Mouse (Mus musculus) embryonic facial prominence, embryonic 11.5 days (tissue): Measurements from ENCODE around the gene 1110004F10Rik. TPM values are rescaled to one million over a fixed set of nuclear protein-coding genes. Genes with fewer than 3 reads are reported as not detected.
"Not testable (repeated sequence)": the region's sequence is repeated elsewhere in the genome, so short reads cannot be mapped to it uniquely, and the experiment has no call there.

ENCODE experiments used
- ATAC-seq: fragments of 200-750 bp; cut with Nextera tagmentation; replicated peaks from 2 replicates; pipeline ENCODE4 v1.8.0; 2017; ENCODE audit warnings: low read depth; ENCODE audit not compliant: insufficient number of reproducible peaks, low FRiP score, low TSS enrichment
- DNase-seq: peaks from one replicate; pipeline ENCODE4 v3.0.0-alpha.2; 2015; ENCODE audit warnings: low spot score
- H3K27ac ChIP-seq: fragments of 300-500 bp; sonication (generic); replicated peaks from 2 replicates; pipeline ENCODE4 v1.5.1; 2014; ENCODE audit warnings: mild to moderate bottlenecking, low read depth, low read length, control low read depth
- H3K27me3 ChIP-seq: fragments of 300-500 bp; sonication (generic); 2 replicates; pipeline ENCODE4 v1.6.1; 2014; ENCODE audit warnings: mild to moderate bottlenecking, low read length, moderate library complexity, mixed read lengths; ENCODE audit not compliant: control insufficient read depth, insufficient read depth
- H3K36me3 ChIP-seq: fragments of 300-500 bp; sonication (generic); replicated peaks from 2 replicates; pipeline ENCODE4 v1.6.1; 2014; ENCODE audit warnings: low read depth, mild to moderate bottlenecking, low read length, moderate library complexity, mixed read lengths; ENCODE audit not compliant: control insufficient read depth, insufficient read depth
- H3K4me1 ChIP-seq: fragments of 300-500 bp; sonication (generic); 2 replicates; pipeline ENCODE4 v1.6.1; 2014; ENCODE audit warnings: low read length, mixed read lengths; ENCODE audit not compliant: control insufficient read depth, insufficient read depth
- H3K4me2 ChIP-seq: fragments of 300-500 bp; sonication (generic); 2 replicates; pipeline ENCODE4 v1.6.1; 2014; ENCODE audit warnings: low read depth, mild to moderate bottlenecking, control low read depth, low read length, moderate library complexity
- H3K4me3 ChIP-seq: fragments of 300-500 bp; sonication (generic); 2 replicates; pipeline ENCODE4 v1.5.1; 2014; ENCODE audit warnings: low read depth, low read length, control low read depth
- H3K9ac ChIP-seq: fragments of 300-500 bp; sonication (generic); replicated peaks from 2 replicates; pipeline ENCODE4 v1.6.1; 2014; ENCODE audit warnings: mild to moderate bottlenecking, control low read depth, low read length
- H3K9me3 ChIP-seq: fragments of 300-500 bp; sonication (generic); replicated peaks from 2 replicates; pipeline ENCODE4 v1.6.1; 2016; ENCODE audit warnings: mild to moderate bottlenecking, low read length, inconsistent platforms, mixed read lengths; ENCODE audit not compliant: control insufficient read depth
- WGBS: fragments of 180-500 bp; shearing (Covaris S2); extraction: QIAGEN DNeasy Blood & Tissue Kit; methylation state at CpG from one replicate; pipeline ENCODE4 v1.1.7; 2014; 5-methylcytosine and 5-hydroxymethylcytosine counted together
- polyA plus RNA-seq: library from polyadenylated mRNA; unstranded; fragments of >200 nt; fragmentation: Nextera tagmentation; extraction: Ambion mirVana; gene quantifications from 2 replicates; pipeline ENCODE4 v1.2.1, GENCODE M21; 2014

Gene 1110004F10Rik
- polyA plus RNA-seq, 1 experiment from 2014 or later = 409 TPM

DNA sequence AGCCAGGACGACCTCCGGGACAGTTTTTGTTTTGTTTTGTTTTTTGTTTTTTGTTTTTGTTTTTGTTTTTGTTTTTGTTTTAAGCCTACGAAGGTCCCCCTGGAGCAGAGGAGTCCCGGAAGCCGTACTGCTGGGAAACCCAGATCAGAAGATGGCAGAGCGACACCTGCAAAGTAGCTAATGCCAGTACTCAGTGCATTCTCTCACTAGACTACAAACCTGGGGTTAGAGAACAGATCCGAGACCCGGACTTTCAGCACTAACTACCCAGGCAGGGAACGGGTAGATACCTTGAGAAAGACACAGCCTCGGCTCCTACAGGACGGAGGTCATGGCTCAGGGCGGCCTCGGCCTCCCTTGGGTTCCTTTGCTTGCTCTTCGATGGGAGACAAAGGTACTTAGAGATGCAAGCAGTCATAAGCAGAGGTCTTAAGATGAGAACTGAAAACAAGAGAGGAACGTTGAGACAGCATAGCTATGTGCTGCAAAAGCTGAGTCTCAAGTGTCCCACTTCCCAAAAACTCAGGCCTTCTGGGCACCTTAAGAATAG is 1.3 kb downstream of the 1110004F10Rik start:
- DNase-seq = no peak
- WGBS = 17% methylated on average over 15 of the region's 15 CpGs

DNA sequence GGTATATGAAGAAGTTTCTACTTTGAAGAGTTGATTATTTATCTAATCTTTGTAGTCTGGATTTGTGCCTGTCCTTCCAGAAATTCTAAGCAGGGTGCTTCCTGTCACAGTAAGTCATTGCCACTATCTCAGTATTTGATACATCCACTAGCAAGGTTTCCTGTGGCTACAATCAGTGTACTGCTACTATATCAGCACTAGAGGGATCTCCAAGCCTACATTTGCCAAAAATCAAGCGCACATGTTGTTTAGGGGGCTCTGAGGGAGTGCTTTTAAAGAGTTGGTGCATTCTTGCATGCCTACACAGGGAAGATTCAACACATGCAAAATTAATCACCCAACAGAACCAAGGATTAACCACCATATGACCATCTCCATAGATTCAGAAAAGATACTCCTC is 21.5 kb downstream of the 1110004F10Rik start:
- H3K27ac ChIP-seq = no peak overlapping the region
- no peaks in the 10 kb centered on the region for H3K4me1 ChIP-seq
- no peak for ATAC-seq
- no peaks in the 10 kb centered on the region for H3K27me3 ChIP-seq
- H3K4me2 ChIP-seq = no peak overlapping the region
- H3K9me3 ChIP-seq = no peaks in the 10 kb centered on the region
- H3K4me3 ChIP-seq = no peak overlapping the region
- WGBS = 48% methylated on average over 1 of the region's 1 CpGs
- no peaks in the 10 kb centered on the region for H3K36me3 ChIP-seq
- no peak overlapping the region for H3K9ac ChIP-seq
- no peak for DNase-seq

More for the DNA sequence above, 1.3 kb downstream of the 1110004F10Rik start:
- ATAC-seq = no peak
- Histone ChIP-seq H3K27me3 (peaks cover 28% of the 10 kb centered on the region), H3K4me1 (peaks cover 2% of the 10 kb centered on the region), H3K4me2 (peak overlapping the region; percentile 97), H3K9me3 (no peaks in the 10 kb centered on the region), H3K36me3 (no peaks in the 10 kb centered on the region), H3K27ac (no peak overlapping the region), H3K9ac (peak overlapping the region; percentile 34; the same call in 1 of the 2 replicates), H3K4me3 (no peak overlapping the region)

DNA sequence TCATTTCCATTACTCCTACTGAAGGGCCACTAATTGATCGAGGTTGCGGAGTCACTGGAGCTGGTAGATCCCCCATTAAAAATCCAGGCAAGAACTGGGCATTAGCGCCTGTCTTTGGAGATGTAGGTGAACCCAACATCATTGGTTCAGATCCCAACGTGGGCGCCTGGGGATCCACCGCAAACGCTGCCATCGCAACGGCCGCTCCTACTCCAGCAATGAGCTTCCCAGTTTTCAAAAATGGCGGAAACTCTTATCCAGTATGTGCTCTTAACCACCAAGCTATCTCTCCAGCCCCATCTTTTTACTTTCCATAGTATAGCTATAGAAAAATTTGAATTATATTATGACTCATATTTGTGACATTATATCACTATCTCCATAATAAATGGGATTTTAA is 45.2 kb downstream of the 1110004F10Rik start, which contains the start of gene Gm4353:
Gene Gm4353, minus strand, starts transcription at position 270 of the 400 bp plus-strand sequence.
- not testable (repeated sequence) for H3K9ac ChIP-seq, DNase-seq, H3K4me1 ChIP-seq, H3K9me3 ChIP-seq, H3K36me3 ChIP-seq, ATAC-seq, H3K27ac ChIP-seq, H3K27me3 ChIP-seq, H3K4me3 ChIP-seq, H3K4me2 ChIP-seq
- WGBS = 94% methylated on average over 11 of the region's 11 CpGs

DNA sequence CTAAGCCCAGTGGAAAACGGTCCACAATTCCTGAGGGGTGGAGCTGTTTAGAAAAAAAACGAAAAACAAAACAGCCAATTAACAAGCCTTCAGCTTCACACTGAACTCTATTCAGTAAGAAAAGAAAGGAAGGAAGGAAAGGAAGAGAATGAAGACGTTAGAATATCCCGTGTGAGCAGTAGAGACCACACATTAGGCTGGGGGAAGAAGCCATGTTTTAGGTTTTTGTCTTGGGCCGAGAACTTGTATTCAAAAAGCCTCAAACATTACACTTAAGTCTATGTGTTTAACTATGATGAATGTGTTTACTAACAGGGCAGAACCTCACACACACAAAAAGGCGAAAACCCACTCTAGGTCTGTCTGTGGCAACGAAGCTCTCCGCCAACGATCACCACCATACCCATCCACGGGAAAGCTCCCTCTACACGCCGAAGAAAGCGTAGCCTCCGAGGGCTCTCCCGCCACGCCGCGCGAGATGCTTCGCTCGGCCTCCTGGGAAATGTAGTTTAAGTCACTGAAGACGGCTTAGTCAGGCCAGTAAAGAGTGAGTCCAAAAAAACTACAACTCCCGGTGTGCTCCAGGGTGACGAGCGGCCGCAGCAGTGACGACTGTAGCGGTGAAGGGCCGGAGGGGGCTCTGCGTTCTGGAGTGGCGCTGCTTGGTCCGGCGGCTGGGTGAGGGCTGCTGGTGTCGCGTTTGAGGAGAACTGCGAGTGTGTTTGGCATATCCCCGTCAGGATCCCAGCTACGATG is 53.7 kb downstream of the 1110004F10Rik start:
- ATAC-seq (peak; percentile 100), DNase-seq (peak; percentile 99)
- peak overlapping the region; percentile 31; the same call in 1 of the 2 replicates for H3K27ac ChIP-seq
- H3K4me1 ChIP-seq = no peaks in the 10 kb centered on the region
- H3K4me3 ChIP-seq = peak overlapping the region; percentile 42
- H3K27me3 ChIP-seq = no peaks in the 10 kb centered on the region
- no peaks in the 10 kb centered on the region for H3K36me3 ChIP-seq
- under 1% methylated on average over 38 of the region's 38 CpGs for WGBS
- H3K4me2 ChIP-seq = peak overlapping the region; percentile 25
- no peaks in the 10 kb centered on the region for H3K9me3 ChIP-seq
- H3K9ac ChIP-seq = peak overlapping the region; percentile 64

DNA sequence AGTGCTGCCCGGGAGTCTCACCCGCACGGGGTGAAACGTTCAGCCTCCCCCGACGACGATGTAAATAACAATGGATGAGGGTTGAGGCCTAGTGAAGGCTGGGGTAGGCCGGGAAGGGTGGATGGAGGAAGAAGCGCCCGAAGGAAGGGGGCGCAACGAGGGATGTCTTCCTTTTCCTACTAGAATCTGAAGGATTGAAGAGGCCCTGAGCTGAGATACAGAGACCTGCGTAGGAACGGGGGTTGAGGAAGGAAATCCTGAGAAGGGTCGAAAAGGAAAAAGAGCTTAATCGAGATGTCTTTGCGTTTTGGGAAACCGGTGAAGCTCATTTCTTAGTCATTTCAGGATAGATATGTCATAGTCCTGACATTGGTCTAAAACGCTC is 54.3 kb downstream of the 1110004F10Rik start:
- Histone ChIP-seq H3K27me3 (no peaks in the 10 kb centered on the region), H3K9me3 (no peaks in the 10 kb centered on the region), H3K4me2 (peak overlapping the region; percentile 41), H3K36me3 (no peaks in the 10 kb centered on the region), H3K27ac (peak overlapping the region; percentile 31; the same call in 1 of the 2 replicates), H3K9ac (peak overlapping the region; percentile 64), H3K4me3 (peak overlapping the region; percentile 42), H3K4me1 (no peaks in the 10 kb centered on the region)
- ATAC-seq (peak; percentile 86), DNase-seq (peak; percentile 72)
- WGBS = 0% methylated on average over 19 of the region's 19 CpGs

DNA sequence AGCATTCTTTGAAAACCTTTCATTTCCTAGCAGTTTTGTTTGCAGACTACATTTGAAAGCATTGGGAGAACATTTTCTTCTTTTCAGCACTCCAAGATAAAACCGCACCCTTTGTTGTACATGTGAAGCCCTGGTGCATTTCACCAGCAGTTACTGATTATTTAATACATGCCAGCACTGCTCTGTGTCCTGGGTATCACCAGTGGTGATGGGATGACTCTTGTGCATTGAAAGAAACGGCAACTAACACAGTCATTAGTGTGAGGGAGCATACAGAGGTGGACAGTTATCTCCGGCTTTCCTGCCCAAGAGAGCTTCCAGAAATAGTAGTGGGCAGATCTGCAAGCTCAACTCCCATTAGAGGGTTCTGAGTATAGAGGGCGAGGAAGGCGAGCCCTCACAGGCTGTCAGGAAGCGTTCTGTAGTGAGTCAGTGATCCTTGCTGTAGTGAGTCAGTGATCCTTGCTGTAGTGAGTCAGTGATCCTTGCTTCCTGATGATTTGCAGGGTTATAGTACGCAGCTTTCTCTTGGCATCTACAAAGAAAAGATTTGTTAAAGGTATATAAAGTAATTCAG is 60.8 kb downstream of the 1110004F10Rik start:
- H3K4me2 ChIP-seq = no peak overlapping the region
- H3K9me3 ChIP-seq = no peaks in the 10 kb centered on the region
- no peak overlapping the region for H3K9ac ChIP-seq
- DNase-seq (no peak), ATAC-seq (no peak)
- H3K27me3 ChIP-seq = no peaks in the 10 kb centered on the region
- H3K36me3 ChIP-seq = no peaks in the 10 kb centered on the region; the same call in 1 of the 2 replicates
- no peak overlapping the region for H3K4me3 ChIP-seq
- 91% methylated on average over 7 of the region's 7 CpGs for WGBS
- H3K27ac ChIP-seq = no peak overlapping the region
- no peaks in the 10 kb centered on the region for H3K4me1 ChIP-seq

DNA sequence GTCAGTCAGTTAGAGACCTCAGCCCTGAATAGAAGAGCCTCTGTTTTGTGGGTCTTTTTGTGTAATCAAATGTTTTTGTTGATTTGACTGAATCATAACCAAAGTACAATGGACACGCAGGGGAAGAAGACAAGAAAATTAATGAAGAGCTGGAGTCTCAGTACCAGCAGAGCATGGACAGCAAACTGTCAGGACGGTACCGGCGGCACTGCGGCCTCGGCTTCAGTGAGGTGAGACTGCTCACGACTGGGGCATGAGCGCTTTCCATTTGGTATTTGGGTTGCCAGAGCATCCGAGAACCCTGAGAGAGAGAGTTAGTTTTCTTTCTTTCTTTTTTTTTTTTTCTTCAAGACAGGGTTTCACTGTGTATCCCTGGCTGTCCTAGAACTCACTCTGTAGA is 63.9 kb downstream of the 1110004F10Rik start:
- Histone ChIP-seq H3K4me1 (no peaks in the 10 kb centered on the region), H3K27ac (no peak overlapping the region), H3K36me3 (no peaks in the 10 kb centered on the region; the same call in none of the 2 replicates), H3K4me2 (no peak overlapping the region), H3K9me3 (no peaks in the 10 kb centered on the region), H3K4me3 (no peak overlapping the region), H3K9ac (no peak overlapping the region), H3K27me3 (no peaks in the 10 kb centered on the region)
- WGBS = 94% methylated on average over 9 of the region's 9 CpGs
- no peak for DNase-seq
- ATAC-seq = no peak

DNA sequence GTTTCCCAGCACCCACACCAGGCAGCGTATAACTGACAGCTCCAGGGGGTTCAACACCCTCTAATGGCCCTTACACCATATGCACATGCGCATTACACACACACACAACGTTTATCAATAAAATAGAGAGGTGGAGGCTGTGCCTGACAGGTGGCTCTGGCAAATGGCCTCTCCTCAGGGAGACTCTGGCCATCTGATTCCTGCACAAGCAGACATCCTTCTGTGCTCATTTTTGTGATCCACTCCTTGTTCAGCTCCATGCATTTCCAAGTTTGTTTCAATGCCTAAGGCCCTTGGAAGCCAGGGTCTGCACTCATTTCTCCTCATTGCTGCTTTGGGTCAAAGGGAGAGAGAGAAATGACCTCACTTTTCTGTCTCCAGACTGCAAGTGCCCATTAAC is 71.5 kb downstream of the 1110004F10Rik start:
- no peak overlapping the region for H3K4me2 ChIP-seq
- no peaks in the 10 kb centered on the region; the same call in 1 of the 2 replicates for H3K36me3 ChIP-seq
- H3K27ac ChIP-seq = no peak overlapping the region
- H3K4me1 ChIP-seq = no peaks in the 10 kb centered on the region
- H3K27me3 ChIP-seq = no peaks in the 10 kb centered on the region
- WGBS = 71% methylated on average over 3 of the region's 3 CpGs
- DNase-seq (no peak), ATAC-seq (no peak)
- H3K4me3 ChIP-seq = no peak overlapping the region
- no peak overlapping the region for H3K9ac ChIP-seq
- no peaks in the 10 kb centered on the region for H3K9me3 ChIP-seq
